Mouse (Mus musculus) T-helper 1 cell (primary cell): ENCODE data around the gene Olfr1022.

Experiments
- in situ Hi-C: fragments of 300-600 bp; cut with MboI, MseI; formaldehyde crosslinking; loops from one replicate; pipeline ENCODE4 v1.15.1; 2025; ENCODE audit warnings: high pct_unique_total_duplicates

The Olfr1022 gene

GRCm38 (mm10) chr2:85868294-85868693 lies at the start of gene Olfr1022:
Olfr1022 (plus strand) TSS chr2:85868594.
- in situ Hi-C loops: no loop called here

GRCm38 (mm10) chr2:85845383-85845782 lies 23.0 kb upstream of the Olfr1022 start, which contains the start of gene Olfr1019:
Olfr1019 (minus strand) TSS chr2:85845483.
- in situ Hi-C loops: no loop called here

- in situ Hi-C loops: no loop called here
These were observed 21.7 kb upstream of the Olfr1022 start, which contains the start of gene Olfr1020 for GRCm38 (mm10) chr2:85846730-85847129. Olfr1020 (plus strand) TSS chr2:85847030.

DNA sequence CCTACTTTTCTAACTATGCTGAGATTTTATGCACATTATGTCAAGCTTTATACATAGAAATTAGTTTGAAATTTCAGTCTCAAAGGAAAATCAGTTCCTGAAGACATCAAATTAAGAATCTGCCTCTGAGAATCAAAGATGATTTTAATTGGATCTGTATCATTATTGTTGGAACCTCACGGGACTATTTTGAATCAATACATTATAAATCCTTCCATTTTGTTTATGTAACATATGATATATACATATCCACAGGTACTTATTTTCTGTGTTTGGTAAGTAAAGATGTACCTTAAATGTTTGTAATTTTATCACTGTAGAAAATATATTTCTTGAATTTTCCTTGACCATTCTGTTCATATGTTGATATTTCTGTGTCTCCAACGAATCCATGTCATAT lies 16.9 kb downstream of the Olfr1022 start, which contains the start of gene Olfr1023:
Olfr1023 (plus strand) TSS at position 301 of the 400 bp plus-strand sequence.
- in situ Hi-C loops: no loop called here

DNA sequence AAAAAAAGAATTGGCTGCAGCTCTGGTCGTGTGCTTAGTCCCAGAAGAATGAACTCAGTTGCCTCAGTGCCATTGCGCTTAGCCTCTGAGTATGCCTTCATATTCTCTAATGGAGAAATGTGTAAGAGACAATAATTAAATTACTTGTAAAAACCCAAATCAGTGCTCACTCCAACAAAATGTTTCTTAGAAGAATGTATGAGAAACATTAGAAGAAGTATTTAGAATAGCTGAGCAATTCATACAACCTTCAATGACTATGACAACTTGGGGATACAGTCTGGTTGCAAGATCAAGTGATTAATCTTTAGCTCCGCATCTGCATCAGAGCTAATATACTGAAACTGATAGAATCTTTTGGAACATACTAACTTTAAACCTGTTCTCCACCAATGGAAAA lies 36.6 kb downstream of the Olfr1022 start, which contains the start of gene Olfr1024:
Olfr1024 (minus strand) TSS at position 101 of the 400 bp plus-strand sequence.
- in situ Hi-C loops: no loop called here

DNA sequence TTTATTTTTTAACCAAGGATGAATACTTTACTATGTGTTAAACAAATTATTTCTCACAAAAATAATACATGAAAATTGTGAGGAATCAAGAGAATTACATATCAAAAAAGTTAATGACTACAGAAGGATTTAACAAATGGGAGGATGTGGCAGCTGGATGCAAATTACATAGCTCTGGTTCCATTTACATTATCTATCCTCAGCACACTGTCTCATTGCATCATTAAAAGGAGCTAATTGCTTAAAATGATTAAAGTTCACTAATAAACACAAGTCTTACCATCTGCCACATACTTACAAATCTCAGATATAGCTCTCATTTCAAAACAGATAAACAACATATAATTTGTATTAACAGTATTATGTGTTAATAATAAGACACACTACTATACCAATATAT lies 44.8 kb downstream of the Olfr1022 start:
- in situ Hi-C loops: no loop called here

GRCm38 (mm10) chr2:85914893-85915292 lies 46.5 kb downstream of the Olfr1022 start, which contains the start of gene Olfr1025-ps1:
Olfr1025-ps1 (plus strand) TSS chr2:85915193.
- in situ Hi-C loops: no loop called here
